In the genomic region with DNA sequence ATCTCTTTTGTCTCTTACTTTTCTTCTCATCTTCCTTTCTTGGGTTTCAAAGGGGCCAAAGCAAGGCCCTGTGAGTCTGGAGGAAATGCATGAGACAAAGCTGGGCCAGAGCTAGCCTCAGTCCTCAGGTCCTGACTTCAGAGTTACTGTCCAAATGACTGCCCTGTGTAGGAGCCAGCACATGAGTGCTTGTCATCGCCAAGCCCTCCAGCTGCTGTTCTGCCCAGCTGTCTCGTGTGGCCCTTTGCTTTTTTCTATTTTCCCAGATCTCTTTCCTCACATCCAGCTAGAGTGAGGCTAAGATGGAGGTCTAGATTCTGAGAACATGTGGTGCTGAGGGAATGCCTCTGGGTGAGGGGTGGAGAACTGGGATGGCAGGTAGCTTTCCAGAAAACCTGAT, we compare ENCODE assay signal across 16 mouse cellular contexts. TPM values are rescaled to one million over a fixed set of nuclear protein-coding genes. Genes with fewer than 3 reads are reported as not detected.
DNase-seq lines count a peak whose midpoint lies in the region.
"Had no signal": no experiment of that assay in that cellular context is flagged by ENCODE, and none has a peak within 500 bp of the region (broad histone marks: within the 10 kb centered on the region; RNA-seq: fewer than 3 reads in every experiment).

No protein-coding gene starts in this region.

- intact Hi-C loops in gastrocnemius, postnatal 14 days (cut with DNase I; ENCODE audit: low total_unique reads), result no loop called here
- intact Hi-C loops in gastrocnemius, postnatal 36 days (cut with DNase I), result loop anchor here (5.0 kb wide), 1 partner anchor 48 kb away; no protein-coding TSS in a partner anchor

- DNase-seq in gastrocnemius, postnatal 14 days, result peak; percentile 28
- no peak for DNase-seq in gastrocnemius, postnatal 36 days
- DNase-seq in lung, postnatal 36 days, result peak; percentile 3
- no peak for DNase-seq in lung, postnatal 14 days
- DNase-seq in skeletal muscle tissue, adult 2 months (ENCODE audit: low read depth, low spot score), result peak; percentile 34
- DNase-seq in kidney, adult 18-20 months, result no peak
- DNase-seq: adrenal gland, adult 2 months; adrenal gland, postnatal 10 days; adrenal gland, postnatal 25 days; cerebellum, adult 11 months; cerebellum, adult 18-20 months; cerebellum, adult 8-10 months; cerebellum, adult 9-11 months; cerebellum, postnatal 14 days; cerebellum, postnatal 36 days; embryo, embryonic 11 days had no signal

RNA-seq across cellular contexts. Expression of a gene that starts 58.7 kb away (rescaled TPM):
- total RNA-seq in gastrocnemius, postnatal 14 days (2021), result 10 to 100 TPM; 20.8 to 26.0 TPM
- 10 to 100 TPM; 28.7 to 32.2 TPM for total RNA-seq in gastrocnemius, postnatal 36 days (2021)

Comparison
In these comparisons a context has a peak if more than half of its experiments do, and no peak if none do; other contexts are left out.
1. DNase-seq: peak in gastrocnemius, postnatal 14 days (single experiment), lung, postnatal 36 days (single experiment) and skeletal muscle tissue, adult 2 months (single experiment); none in gastrocnemius, postnatal 36 days (0 of 2), lung, postnatal 14 days (single experiment) and kidney, adult 18-20 months (single experiment).